Mouse (Mus musculus): ENCODE measurements around the gene Cblc. TPM values are rescaled to one million over a fixed set of nuclear protein-coding genes. Genes with fewer than 3 reads are reported as not detected.

Gene Cblc
- 0.37 TPM in 1 of 2 replicates, not detected in the other for polyA plus RNA-seq (2015; fragmentation: Nextera tagmentation; extraction: Ambion mirVana)

DNA sequence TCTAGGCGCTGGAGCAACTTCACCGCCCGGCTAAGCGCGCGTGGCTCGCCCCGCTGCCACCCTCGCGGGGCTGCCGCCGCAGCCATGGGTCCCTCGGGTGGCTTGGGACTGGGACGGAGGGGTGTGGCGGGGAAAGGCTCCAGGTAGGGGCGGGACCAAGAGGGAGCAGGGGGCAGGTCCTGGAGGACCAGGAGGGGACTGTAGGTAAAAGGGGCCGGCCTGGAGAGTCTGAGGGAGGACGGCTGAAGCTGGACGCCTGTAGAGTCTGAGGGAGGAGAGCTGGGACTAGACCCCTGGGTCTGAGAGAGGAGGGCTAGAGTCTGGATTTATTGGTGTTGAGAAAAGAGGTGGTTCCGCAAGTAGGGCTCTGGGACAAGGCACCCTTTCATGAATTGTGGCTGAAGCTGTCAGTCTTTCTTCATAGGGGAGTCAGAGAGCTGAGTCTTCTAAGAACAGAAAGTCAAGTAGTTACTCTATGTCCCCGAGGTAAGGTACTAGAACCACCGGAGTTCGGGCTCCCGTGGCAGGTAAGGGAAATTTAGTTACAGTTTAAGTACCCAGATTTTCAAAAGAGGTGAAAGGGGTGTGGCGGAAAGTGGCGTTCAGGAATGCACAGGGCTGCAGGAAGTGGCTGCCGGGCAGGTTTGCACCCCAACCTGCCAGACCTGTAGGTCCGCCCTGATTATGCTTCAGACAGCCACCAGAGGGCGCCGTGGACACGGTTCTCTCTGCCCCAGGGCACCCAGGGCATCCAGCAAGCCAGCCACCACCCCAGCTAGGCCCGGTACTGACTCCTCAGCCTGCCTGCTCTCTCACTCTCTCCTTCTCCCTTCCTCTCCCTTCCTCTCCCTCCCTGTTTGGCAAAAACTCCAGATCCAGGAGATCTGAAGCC lies at the start of gene Cblc:
Cblc (minus strand) TSS at position 113 of the 892 bp plus-strand sequence.
- Histone ChIP-seq H3K9me3 (no peaks in the 10 kb centered on the region), H3K4me2 (no peak within 1 kb of the TSS), H3K27me3 (peaks cover 31% of the 10 kb centered on the region), H3K9ac (no peak within 1 kb of the TSS), H3K36me3 (no peaks in the 10 kb centered on the region), H3K4me3 (no peak within 1 kb of the TSS), H3K27ac (replicated peaks) (no peak within 1 kb of the TSS), H3K4me1 (replicated peaks) (no peaks in the 10 kb centered on the region; the same call in 1 of the 2 replicates)
- 3% methylated on average over 31 of the region's 32 CpGs for WGBS
- ATAC-seq (ENCODE audit: low FRiP score, low read depth), result no peak

DNA sequence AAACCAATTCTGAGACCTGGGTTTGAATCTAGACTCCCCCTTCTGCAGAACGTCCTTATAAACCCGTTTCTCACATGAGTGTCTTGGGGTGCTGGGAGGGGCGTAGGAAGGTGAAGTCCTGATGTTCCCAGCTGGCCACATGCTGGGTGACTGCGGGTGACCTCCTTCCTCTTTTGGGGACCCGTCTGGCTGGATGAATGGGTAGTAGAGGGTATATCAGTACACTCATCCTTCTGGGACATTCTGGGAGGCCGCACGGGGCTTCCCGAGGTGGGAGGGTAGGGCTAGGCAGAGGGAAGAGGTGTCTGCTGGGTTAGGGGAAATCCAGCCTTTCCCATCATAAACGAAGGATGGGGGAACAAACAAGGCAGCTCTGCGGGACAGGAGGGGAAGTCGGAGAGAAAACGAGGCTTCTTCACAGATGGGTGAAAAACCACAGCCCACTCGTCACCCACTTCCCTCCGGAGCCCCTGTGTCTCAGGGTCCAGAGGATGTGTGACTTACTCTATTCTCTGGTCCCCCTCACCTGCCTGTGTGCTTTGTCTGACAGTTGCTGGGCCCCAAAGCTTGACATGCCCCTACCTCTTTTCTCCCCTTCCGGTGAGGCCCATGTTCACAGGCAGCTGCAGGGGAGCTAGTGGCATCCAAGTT lies 48.0 kb upstream of the Cblc start:
- H3K9me3 ChIP-seq, result no peaks in the 10 kb centered on the region
- H3K4me2 ChIP-seq, result no peak overlapping the region
- H3K36me3 ChIP-seq, result no peaks in the 10 kb centered on the region
- 64% methylated on average over 15 of the region's 15 CpGs for WGBS
- peaks cover 25% of the 10 kb centered on the region for H3K27me3 ChIP-seq
- H3K4me1 ChIP-seq (replicated peaks), result no peaks in the 10 kb centered on the region
- H3K9ac ChIP-seq, result no peak overlapping the region
- H3K4me3 ChIP-seq, result no peak overlapping the region
- no peak overlapping the region for H3K27ac ChIP-seq (replicated peaks)
- ATAC-seq (ENCODE audit: low FRiP score, low read depth), result no peak

DNA sequence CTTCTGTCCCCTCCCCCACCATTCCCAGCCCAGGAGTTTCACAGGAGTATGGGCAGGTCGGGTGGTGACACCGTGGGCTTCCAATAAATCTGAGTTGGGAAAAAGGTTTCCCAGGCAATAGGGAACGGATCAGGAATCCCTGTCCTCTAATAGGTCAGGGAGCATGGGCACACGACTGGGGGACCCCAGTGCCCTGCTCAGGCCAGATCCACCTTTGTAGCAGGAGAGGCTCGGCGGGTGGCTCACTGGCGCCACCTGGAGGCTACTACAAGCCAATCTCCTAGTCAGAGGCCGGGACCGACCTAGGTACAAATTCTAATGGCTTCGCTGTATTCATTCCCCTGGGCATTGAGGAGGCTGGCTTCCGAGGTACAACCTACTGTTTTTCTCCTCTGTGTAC lies 47.0 kb upstream of the Cblc start:
- 2% methylated on average over 11 of the region's 11 CpGs for WGBS
- peaks cover 25% of the 10 kb centered on the region for H3K27me3 ChIP-seq
- no peak overlapping the region for H3K27ac ChIP-seq (replicated peaks)
- no peak overlapping the region for H3K9ac ChIP-seq
- no peaks in the 10 kb centered on the region for H3K4me1 ChIP-seq (replicated peaks)
- no peaks in the 10 kb centered on the region for H3K9me3 ChIP-seq
- no peak overlapping the region for H3K4me2 ChIP-seq
- peak; percentile 62; the same call in 1 of the 2 replicates for ATAC-seq (ENCODE audit: low FRiP score, low read depth)
- no peaks in the 10 kb centered on the region for H3K36me3 ChIP-seq
- no peak overlapping the region for H3K4me3 ChIP-seq

DNA sequence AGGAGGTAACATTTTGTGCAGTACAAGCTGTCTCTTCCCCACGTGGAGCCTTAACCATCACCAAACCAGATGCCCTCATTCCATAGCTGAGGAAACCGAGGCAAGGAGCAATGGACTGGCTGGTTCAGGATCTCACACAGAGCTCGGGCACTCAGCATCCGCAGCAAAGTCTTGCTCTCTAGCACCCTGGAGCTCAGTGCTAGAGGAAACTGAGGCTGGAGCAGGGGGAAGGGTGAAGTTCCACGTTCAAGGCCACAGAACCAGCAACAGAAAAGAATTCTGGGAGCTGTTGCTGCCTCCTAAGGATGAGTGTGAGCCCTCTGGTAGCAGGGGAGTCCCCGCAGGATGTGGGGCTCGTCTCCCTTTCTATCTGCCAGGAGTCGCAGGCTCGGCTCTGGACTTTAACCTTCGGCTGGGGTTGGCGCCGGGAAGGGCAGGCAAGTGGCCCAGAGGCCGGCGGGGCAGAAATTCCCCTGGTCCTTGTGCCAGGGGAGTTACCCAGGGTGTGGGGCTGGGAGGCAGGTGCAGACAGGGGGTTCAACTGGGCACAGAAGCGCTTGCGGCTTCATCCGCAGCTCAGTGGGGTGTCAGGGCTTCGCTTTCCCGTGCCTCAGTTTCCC lies 46.4 kb upstream of the Cblc start:
- no peak for ATAC-seq (ENCODE audit: low FRiP score, low read depth)

DNA sequence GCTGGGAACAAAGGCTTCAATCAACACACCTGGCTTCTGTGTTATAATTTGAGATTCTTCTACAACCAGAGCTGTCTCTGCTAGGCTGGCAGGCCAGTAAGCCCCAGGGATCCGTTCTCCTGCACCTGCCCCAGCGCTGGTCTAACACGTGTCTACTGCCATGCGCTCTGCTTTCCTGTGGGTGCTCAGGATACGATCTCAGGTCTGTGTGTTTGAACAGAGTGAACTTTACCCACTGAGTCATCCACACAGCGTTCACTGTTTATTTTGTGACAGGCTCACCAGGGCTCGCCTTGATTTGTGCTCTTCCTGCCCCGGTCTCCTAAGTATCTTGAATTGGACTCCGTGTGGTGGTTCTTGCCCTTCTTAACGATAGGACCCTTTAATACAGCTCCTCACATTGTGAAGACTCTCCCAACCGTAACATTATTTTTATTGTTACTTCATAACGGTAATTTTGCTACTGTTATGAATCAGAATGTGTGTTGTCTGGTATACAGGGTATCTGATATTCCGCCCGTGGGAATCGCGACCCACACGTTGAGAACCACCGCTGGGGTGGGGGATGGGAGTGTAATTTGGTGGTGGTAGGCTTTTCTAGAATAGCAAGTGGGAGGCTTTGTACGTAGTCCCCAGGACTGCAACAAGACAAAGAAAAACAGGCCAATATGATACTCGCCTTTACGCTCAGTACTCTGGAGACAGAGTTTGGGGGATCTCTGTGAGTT lies 45.2 kb upstream of the Cblc start:
- Histone ChIP-seq H3K4me1 (replicated peaks) (no peaks in the 10 kb centered on the region), H3K27me3 (peaks cover 25% of the 10 kb centered on the region), H3K4me3 (no peak overlapping the region), H3K9me3 (no peaks in the 10 kb centered on the region), H3K9ac (no peak overlapping the region), H3K4me2 (no peak overlapping the region), H3K36me3 (no peaks in the 10 kb centered on the region), H3K27ac (replicated peaks) (no peak overlapping the region)
- 78% methylated on average over 21 of the region's 21 CpGs for WGBS
- no peak for ATAC-seq (ENCODE audit: low FRiP score, low read depth)

More for the DNA sequence above, 46.4 kb upstream of the Cblc start:
- Histone ChIP-seq H3K27me3 (peaks cover 25% of the 10 kb centered on the region), H3K36me3 (no peaks in the 10 kb centered on the region), H3K9ac (no peak overlapping the region), H3K27ac (replicated peaks) (no peak overlapping the region), H3K9me3 (no peaks in the 10 kb centered on the region), H3K4me1 (replicated peaks) (no peaks in the 10 kb centered on the region), H3K4me2 (no peak overlapping the region), H3K4me3 (no peak overlapping the region)
- 25% methylated on average over 18 of the region's 19 CpGs for WGBS

DNA sequence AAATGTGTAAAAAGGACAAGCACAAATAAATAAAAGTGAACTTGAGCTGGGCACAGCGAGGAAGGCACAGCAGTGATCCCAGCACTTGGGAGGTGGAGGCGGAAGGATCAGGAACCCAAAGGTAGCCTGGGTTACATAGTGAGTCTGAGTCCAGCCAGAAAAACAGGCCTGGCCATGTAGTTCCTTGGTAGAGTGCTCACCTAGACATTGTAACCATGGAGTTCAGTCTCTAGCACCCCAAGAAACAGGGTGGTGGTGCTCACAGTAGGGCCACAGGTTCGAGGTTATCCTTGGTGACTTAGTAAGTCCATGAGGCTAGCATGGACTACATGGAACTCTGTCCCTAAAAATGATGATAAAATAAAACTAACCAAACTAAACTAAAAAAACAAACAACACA lies 44.3 kb upstream of the Cblc start:
- H3K4me3 ChIP-seq, result no peak overlapping the region
- H3K9me3 ChIP-seq, result no peaks in the 10 kb centered on the region
- no peaks in the 10 kb centered on the region for H3K36me3 ChIP-seq
- ATAC-seq (ENCODE audit: low FRiP score, low read depth), result no peak
- peaks cover 21% of the 10 kb centered on the region for H3K27me3 ChIP-seq
- no peak overlapping the region for H3K4me2 ChIP-seq
- no peaks in the 10 kb centered on the region for H3K4me1 ChIP-seq (replicated peaks)
- no peak overlapping the region for H3K9ac ChIP-seq
- H3K27ac ChIP-seq (replicated peaks), result no peak overlapping the region
- 78% methylated on average over 3 of the region's 3 CpGs for WGBS

DNA sequence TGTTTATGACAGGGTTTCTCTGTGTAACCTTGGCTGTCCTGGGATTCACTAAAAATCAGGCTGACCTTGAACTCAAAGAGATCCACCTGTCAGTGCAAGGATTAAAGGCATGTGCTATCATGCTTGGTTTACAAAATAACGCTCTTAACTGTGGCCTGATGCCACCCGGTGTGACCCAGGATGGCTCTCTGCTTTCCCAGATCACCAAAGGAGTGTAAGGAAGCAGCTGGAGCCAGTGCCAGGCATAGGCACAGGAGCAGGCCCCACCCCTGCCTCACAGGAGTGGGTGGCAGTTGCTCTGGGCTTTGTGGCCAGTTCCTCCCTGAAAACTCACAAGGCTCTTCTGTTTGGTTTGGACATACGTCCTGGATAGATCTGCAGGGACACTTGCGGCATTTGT lies 43.8 kb upstream of the Cblc start:
- Histone ChIP-seq H3K9ac (no peak overlapping the region), H3K4me3 (no peak overlapping the region), H3K27me3 (peaks cover 21% of the 10 kb centered on the region), H3K4me1 (replicated peaks) (no peaks in the 10 kb centered on the region), H3K4me2 (no peak overlapping the region), H3K36me3 (no peaks in the 10 kb centered on the region), H3K9me3 (no peaks in the 10 kb centered on the region), H3K27ac (replicated peaks) (no peak overlapping the region)
- ATAC-seq (ENCODE audit: low FRiP score, low read depth), result no peak
- 83% methylated on average over 4 of the region's 4 CpGs for WGBS

DNA sequence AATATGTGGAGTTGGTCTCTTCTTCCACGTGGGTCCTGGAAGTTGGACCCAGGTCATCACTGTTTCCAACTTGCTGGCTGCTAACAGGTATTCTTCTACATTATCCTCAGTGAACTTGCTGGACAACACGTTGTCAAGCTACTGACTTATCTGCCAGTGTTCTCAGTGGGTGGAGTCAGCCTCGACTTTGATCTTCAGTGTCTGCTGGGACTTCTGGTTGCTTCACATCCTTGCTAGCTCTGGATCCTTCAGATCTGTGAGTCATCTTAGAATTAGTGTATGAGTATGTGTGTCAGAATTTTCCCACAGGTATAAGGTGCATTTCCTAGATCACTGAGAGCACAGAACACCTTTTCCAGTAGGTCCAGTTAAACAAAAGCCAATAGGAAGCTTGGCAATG lies 40.2 kb upstream of the Cblc start:
- no peak overlapping the region for H3K27ac ChIP-seq (replicated peaks)
- H3K27me3 ChIP-seq, result no peaks in the 10 kb centered on the region
- H3K9ac ChIP-seq, result no peak overlapping the region
- no peak overlapping the region for H3K4me3 ChIP-seq
- no peak overlapping the region for H3K4me2 ChIP-seq
- no peaks in the 10 kb centered on the region for H3K36me3 ChIP-seq
- no peaks in the 10 kb centered on the region for H3K9me3 ChIP-seq
- H3K4me1 ChIP-seq (replicated peaks), result no peaks in the 10 kb centered on the region
- WGBS, result 74% methylated on average over 3 of the region's 3 CpGs
- no peak for ATAC-seq (ENCODE audit: low FRiP score, low read depth)

DNA sequence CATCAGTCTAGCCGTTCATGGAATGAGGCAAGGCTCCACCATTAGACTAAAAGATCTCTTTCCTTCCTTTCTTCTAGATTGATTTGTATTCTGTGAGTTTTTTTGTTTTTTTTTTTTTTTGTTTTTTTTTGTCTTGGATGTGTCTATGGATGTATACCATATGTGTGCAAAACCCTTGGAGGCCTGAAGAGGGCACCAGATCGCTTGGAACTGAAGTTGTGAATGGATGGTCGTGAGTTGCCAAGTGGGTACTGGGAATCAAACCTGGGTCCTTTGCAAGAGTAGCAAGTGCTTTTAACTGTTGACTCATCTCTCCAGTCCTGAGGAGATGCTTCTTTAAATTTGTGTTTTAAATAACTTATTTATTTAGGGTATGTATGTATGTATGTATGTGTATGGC lies 37.4 kb upstream of the Cblc start:
- WGBS, result 60% methylated on average over 3 of the region's 3 CpGs
- no peak overlapping the region for H3K27ac ChIP-seq (replicated peaks)
- H3K9me3 ChIP-seq, result no peaks in the 10 kb centered on the region

DNA sequence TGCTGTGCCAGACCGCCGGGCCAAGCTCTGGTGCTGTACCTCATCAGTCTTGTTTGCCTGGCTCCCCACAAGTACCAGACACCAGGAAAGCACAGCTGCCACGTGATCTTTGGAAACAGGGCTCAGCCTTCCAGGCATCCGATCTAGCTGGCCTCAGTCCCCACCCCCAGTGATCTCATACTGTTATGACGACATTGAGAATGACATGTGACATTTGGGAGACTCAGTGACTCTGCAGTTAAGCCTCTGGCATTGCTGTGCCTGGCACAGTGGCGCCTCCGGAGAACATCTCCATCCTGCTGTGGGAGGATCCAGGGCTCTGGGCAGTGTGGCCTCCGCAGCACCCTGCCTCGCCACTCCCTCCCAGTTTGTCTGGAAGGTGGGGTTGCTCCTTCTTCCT lies 35.2 kb upstream of the Cblc start:
- Histone ChIP-seq H3K27ac (replicated peaks) (no peak overlapping the region), H3K9ac (no peak overlapping the region), H3K4me2 (no peak overlapping the region), H3K27me3 (no peaks in the 10 kb centered on the region), H3K9me3 (no peaks in the 10 kb centered on the region), H3K4me3 (no peak overlapping the region), H3K36me3 (no peaks in the 10 kb centered on the region), H3K4me1 (replicated peaks) (no peaks in the 10 kb centered on the region)
- no peak for ATAC-seq (ENCODE audit: low FRiP score, low read depth)
- 63% methylated on average over 9 of the region's 9 CpGs for WGBS

More for the DNA sequence above, 37.4 kb upstream of the Cblc start:
- Histone ChIP-seq H3K36me3 (no peaks in the 10 kb centered on the region), H3K4me2 (no peak overlapping the region), H3K9ac (no peak overlapping the region), H3K4me1 (replicated peaks) (no peaks in the 10 kb centered on the region), H3K4me3 (no peak overlapping the region), H3K27me3 (no peaks in the 10 kb centered on the region)
- no peak for ATAC-seq (ENCODE audit: low FRiP score, low read depth)

DNA sequence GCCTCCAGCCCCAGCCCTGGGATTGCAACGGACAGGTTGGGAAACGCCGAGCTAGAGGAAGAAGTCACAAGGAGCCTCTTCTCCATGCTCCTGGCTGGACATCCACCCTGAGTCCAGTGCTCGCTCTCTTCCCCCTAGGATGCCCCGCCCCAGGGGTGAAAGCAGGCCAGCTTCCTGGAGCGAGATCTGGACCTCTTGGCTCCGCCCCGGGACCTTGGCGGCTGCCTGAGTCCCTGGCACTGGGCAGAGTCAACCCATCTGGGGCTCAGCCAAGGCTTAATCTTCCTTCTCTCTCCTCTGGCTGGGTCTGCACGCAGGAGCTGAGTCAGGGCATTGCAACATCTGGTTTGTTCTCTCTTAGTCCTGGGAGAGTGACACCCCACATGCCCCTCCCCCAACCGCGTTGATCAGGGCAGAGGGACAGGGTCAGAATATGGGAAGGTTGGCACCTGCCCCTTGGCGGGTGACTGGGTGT lies 34.1 kb upstream of the Cblc start:
- Histone ChIP-seq H3K4me2 (no peak overlapping the region), H3K27ac (replicated peaks) (no peak overlapping the region), H3K36me3 (no peaks in the 10 kb centered on the region), H3K27me3 (no peaks in the 10 kb centered on the region), H3K4me3 (no peak overlapping the region), H3K4me1 (replicated peaks) (no peaks in the 10 kb centered on the region), H3K9me3 (no peaks in the 10 kb centered on the region), H3K9ac (no peak overlapping the region)
- ATAC-seq (ENCODE audit: low FRiP score, low read depth), result 0 out of 2 replicates have a peak, but pooled peaks have one; percentile 30
- 32% methylated on average over 13 of the region's 13 CpGs for WGBS
